Mouse (Mus musculus): ENCODE measurements at regions not wholly inside any gene's neighbourhood (a gene's known extent, or its start where the extent isn't known, plus 50 kb on each side); places are given as distances from the start of the nearest gene placed in this dataset.

DNA sequence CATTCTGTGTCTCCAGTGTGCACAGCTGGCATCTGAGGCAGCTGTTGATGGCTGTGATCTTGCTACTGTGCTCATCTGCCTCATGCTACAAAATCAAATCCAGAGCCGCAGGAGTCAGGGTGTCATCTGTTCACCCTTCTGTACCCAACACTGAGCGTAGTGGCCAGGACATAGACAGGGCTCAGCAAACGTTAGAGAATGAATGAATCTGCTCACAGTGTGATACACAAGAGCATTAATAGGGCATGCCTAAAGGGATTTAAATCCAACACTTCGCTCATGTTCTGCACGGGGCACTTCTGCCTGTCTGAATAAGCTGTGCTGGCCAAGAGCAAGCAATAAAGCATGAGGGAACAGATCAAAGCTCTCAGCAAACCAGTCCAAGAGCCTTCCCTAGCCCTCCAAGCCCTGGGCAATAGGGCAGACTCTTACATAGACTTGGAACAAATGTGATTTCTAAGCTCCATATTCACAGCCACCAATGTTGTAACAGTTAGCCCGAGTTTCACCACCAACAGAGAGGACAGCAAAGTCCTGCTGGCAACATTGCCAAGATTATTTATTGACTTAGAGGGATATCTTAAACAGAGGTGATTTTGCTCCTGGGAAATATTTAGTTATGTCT is 633.8 kb upstream of the Cdh5 start:
- no peak for DNase-seq

DNA sequence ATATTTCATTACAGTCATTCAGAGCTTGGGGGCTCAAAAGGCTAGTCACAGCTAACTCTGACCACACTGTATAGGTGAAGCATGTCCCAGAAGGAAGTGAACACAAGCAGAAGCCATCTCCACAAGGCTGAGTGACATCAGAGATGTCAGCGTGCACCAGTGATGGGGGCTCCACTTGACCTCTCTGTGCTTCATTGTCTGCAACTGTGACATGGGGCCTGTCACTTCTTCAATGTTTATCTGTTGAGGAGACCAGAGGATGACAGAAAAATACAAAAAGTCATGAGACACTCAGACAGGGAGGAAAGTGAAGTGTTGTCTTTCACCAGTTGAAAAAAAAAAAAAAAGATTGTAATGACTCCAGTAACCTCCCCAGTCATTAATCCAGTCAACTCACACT is 632.4 kb upstream of the Cdh5 start:
- no peak for DNase-seq
- intact Hi-C loops (cut with DNase I; ENCODE audit: low total_unique reads): no loop called here

More for the DNA sequence above, 633.8 kb upstream of the Cdh5 start:
- intact Hi-C loops (cut with DNase I; ENCODE audit: low total_unique reads): no loop called here

DNA sequence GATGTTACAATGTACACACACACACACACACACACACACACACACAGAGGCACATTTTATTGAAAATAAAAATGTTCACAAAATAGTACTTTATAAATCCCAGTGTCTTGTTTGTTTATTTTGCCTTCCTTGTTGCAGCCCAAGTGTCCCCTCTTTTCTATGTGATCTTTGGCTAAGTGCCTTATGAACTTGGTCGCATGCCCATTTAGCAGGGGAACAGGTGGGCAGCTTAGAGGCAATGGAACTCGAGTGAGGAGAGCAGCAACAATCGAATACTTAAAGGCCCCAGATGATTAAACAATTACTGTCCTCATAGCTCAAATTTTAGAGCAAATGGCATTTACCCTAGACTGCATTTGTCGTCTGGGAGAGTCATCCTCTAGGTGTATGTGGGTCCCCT is 631.1 kb upstream of the Cdh5 start:
- intact Hi-C loops (cut with DNase I; ENCODE audit: low total_unique reads): no loop called here
- DNase-seq: no peak

GRCm38 (mm10) chr8:103475816-103476797 is 625.3 kb upstream of the Cdh5 start:
- intact Hi-C loops (cut with DNase I; ENCODE audit: low total_unique reads): no loop called here
- DNase-seq: no peak

GRCm38 (mm10) chr8:103482033-103482720 is 619.2 kb upstream of the Cdh5 start:
- intact Hi-C loops (cut with DNase I; ENCODE audit: low total_unique reads): no loop called here
- DNase-seq: no peak

DNA sequence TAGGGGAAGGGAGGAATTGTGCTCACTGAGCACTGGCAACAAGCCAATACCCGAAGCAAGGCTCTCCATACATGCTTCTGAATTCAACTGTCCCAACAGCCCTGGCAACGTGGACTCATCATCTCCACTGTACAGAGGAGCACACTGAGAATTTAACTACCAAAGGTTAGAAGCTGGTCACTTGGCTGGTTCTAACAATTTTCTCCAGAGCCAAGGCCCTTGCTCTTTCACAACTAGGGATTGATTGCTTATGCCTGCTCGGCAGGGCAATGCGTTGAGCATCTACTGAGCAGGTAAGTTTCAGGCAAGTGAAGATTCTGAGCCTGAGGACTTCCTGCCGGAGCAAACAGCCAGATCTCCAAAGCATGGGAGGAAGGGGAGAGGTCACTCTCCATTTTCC is 616.0 kb upstream of the Cdh5 start:
- intact Hi-C loops (cut with DNase I; ENCODE audit: low total_unique reads): no loop called here
- no peak for DNase-seq

- DNase-seq: no peak
- intact Hi-C loops (cut with DNase I; ENCODE audit: low total_unique reads): no loop called here
Observed at GRCm38 (mm10) chr8:103489411-103489810, 612.0 kb upstream of the Cdh5 start.

DNA sequence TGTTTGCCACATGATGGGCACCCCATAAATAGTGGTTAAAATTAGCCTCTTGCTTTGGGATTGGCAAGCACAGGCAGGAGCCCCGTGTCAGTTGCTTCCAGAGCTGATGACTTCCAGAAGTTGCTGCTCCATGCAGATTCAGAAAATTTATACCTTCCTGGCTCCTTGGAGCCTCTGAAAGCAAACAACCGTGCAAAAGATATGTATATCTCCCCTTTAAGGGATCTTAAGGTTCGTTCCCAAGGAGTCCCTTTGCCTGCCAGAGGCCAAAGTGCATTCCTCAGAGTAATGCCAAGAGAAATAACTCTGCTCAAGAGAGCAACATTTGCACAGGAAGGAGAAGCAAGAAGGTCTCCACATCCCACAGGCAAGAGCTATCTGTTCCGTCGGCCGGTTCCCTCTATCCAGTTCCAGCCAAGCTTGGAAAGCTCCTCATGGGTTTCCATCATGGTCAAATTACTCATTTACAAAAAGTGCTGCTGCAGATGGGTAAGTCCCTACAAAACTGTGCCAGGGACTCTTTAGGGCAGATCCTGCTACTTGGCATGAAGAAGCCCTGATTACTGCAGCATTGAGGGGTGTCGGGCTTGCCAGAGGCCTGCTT is 608.4 kb upstream of the Cdh5 start:
- DNase-seq: peak; percentile 16
- intact Hi-C loops (cut with DNase I; ENCODE audit: low total_unique reads): no loop called here

GRCm38 (mm10) chr8:103493932-103494493 is 607.4 kb upstream of the Cdh5 start:
- intact Hi-C loops (cut with DNase I; ENCODE audit: low total_unique reads): no loop called here
- no peak for DNase-seq

DNA sequence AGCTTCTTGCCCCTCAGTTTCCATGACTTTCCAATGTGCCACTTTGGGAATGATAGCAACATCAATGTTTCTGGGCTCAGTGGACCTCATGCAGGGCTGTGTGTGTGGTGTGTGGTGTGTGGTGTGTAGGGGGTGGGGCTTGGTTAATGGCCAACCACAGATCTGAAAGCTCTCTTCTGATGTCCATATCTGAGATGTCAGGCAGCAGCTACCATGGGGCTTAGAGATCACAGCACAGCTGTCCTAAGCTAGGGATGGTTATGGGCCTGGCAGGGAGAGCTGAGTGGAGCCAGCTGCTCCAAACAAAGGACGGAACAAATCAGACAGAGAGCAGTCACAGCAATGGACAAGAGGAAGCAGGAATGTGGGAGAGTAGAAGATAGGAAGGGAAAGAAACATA is 606.8 kb upstream of the Cdh5 start:
- no peak for DNase-seq
- intact Hi-C loops (cut with DNase I; ENCODE audit: low total_unique reads): no loop called here

GRCm38 (mm10) chr8:103501328-103501727 is 600.1 kb upstream of the Cdh5 start:
- intact Hi-C loops (cut with DNase I; ENCODE audit: low total_unique reads): no loop called here
- no peak for DNase-seq

DNA sequence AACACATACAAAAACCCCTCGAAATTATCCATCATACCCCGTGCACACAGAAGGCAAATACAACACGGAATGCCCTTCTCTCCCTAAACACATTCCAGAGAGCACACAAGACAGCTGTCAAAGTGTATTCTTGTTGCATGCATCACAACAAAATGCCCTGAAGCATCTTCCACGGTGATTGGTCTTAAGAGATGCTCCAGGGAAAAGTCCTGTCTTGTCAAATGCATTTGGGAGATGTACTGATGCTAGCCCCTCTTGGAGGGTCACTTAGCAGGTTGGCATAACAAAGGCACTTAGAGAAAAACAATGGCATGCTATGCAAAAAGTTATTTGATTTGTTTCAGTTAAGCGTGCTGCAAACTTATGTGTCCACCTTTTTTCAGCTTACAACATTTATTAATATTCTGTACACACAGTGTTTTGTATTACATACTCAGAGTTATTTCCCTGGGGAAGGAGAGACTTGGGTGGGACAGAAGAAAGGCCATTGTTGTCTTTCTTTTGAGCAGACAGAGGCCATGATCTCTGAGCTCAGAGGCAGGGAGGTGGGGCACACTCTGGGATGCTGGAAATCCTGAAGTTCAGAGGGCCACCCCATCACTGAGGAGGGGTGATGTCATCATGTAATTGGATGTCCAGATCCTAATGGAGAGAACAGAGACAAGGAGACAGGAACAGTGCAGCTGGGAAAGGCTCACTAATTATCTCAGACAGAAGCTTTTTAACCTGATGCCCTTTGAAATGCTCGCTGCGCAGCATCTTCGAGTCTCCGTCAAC is 598.2 kb upstream of the Cdh5 start:
- no peak for DNase-seq
- intact Hi-C loops (cut with DNase I; ENCODE audit: low total_unique reads): no loop called here

GRCm38 (mm10) chr8:103506334-103506733 is 595.1 kb upstream of the Cdh5 start:
- intact Hi-C loops (cut with DNase I; ENCODE audit: low total_unique reads): no loop called here
- no peak for DNase-seq

DNA sequence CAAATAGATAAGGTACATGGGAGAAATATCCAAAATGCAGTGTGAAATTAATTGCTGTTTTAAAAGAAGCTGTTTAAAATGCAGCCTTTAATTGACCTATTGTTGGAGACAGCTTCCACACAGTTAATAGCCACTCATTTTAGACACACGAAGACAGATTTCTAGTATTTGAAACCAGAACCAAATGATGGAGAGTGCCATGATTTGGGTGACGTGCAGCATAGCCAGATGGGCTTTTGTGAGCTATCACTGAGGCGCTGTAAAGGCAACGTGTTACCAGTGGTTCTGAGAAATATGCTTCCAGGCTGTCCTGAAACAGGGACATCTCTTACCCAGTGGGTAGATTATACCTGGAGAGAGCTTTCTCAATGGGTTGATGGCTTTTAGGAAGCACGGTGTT is 594.4 kb upstream of the Cdh5 start:
- no peak for DNase-seq

GRCm38 (mm10) chr8:103520141-103520866 is 581.1 kb upstream of the Cdh5 start:
- DNase-seq: no peak
- intact Hi-C loops (cut with DNase I; ENCODE audit: low total_unique reads): no loop called here

More for the DNA sequence above, 594.4 kb upstream of the Cdh5 start:
- intact Hi-C loops (cut with DNase I; ENCODE audit: low total_unique reads): no loop called here

DNA sequence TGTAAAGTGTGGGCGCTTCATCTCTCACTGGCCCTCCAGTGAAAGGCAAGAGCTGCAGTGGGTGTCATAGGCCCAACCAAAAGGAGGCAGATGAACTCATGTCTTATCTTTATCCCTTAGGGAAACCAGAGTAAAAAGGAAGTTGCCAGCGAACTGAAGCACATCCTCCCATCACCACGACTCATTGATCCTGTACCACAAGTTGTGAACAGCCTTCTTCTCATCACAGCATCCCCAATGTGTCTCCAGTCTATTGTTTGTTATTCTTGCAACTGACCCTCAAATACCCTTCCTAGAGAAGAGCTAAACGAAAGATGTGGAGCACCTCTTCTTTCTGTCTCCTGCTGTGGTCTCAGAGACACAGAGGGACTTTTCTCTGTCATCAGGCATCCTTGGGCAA is 570.5 kb upstream of the Cdh5 start:
- intact Hi-C loops (cut with DNase I; ENCODE audit: low total_unique reads): no loop called here
- no peak for DNase-seq

DNA sequence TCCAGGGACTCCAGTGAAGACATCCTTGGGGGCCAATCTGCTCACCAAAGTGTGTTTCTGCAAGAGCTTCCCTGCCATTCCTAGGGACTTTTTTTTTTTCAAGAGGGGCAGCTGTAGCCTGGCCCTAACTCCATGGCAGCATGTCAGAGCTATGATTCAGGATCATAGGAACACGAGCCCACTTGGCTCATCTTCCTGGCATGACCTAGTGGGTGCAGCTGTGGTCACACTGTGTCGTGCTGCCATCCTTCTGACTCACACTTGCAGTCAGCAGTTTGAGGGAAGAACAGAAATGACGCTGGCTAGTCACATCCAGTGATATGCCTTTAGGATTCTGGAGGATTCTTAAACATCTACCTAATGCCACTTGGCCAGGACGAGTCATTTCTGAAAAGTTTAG is 566.5 kb upstream of the Cdh5 start:
- peak; percentile 42 for DNase-seq
- intact Hi-C loops (cut with DNase I; ENCODE audit: low total_unique reads): no loop called here

DNA sequence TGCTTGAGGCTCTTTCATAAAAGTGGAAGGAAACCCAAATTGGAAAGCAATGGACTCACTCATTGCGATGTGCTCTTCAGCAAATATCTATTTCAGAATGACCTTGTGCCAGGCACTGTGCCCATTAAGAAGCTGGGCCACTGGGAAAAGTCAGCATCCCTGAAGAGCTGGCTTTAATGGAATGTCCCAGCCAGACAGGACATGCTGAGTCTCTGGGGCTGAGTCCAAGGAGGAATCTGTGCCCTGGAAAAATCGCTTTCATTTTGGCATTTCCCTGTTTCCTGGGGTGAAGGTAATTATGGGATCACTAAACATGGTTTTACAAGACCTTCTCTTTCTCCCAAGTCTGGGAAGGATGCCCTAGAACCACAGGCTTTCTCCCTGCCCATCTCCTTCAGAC is 564.6 kb upstream of the Cdh5 start:
- DNase-seq: peak; percentile 35
- intact Hi-C loops (cut with DNase I; ENCODE audit: low total_unique reads): no loop called here
